Mouse (Mus musculus) kidney, adult 2 months (tissue): Measurements from ENCODE around the gene Gpr62. TPM values are rescaled to one million over a fixed set of nuclear protein-coding genes. Genes with fewer than 3 reads are reported as not detected.

ENCODE experiments used
- DNase-seq: peaks from one replicate; pipeline ENCODE4 v3.0.0; 2021
- H3K27ac ChIP-seq: fragments of 200-500 bp; 2 replicates; pipeline ENCODE4 v1.5.1; 2012; ENCODE audit warnings: low read depth, low read length, control low read depth, inconsistent platforms; ENCODE audit not compliant: insufficient read depth
- H3K27me3 ChIP-seq: fragments of 200-500 bp; replicated peaks from 2 replicates; pipeline ENCODE4 v1.6.1; 2012; ENCODE audit warnings: mild to moderate bottlenecking, moderate library complexity, low read length, inconsistent platforms; ENCODE audit not compliant: control insufficient read depth, insufficient read depth
- H3K36me3 ChIP-seq: fragments of 200-500 bp; 2 replicates; pipeline ENCODE4 v1.6.1; 2012; ENCODE audit warnings: mild to moderate bottlenecking, moderate library complexity, low read length, inconsistent platforms; ENCODE audit not compliant: control insufficient read depth, insufficient read depth
- H3K4me1 ChIP-seq: fragments of 200-500 bp; 2 replicates; pipeline ENCODE4 v1.6.1; 2011; ENCODE audit warnings: low read length; ENCODE audit not compliant: control insufficient read depth, insufficient read depth
- H3K4me3 ChIP-seq: fragments of 200-500 bp; 2 replicates; pipeline ENCODE4 v1.5.1; 2011; ENCODE audit warnings: mild to moderate bottlenecking, low read depth, low read length, control low read depth; ENCODE audit not compliant: insufficient read depth
- CTCF ChIP-seq: fragments of 200-500 bp; conservative IDR thresholded peaks from 2 replicates; pipeline ENCODE4 v1.5.1; 2011; ENCODE audit warnings: low read depth, mild to moderate bottlenecking, control low read depth, low read length, moderate library complexity, mixed read lengths; ENCODE audit not compliant: insufficient read depth, insufficient read length
- POLR2A ChIP-seq: fragments of 200-500 bp; IDR thresholded peaks from one replicate; pipeline ENCODE4 v1.6.1; 2011; ENCODE audit warnings: low read depth, low read length, control low read depth
- WGBS: fragments of 180-500 bp; shearing (Covaris S2); methylation state at CpG from one replicate; pipeline ENCODE4 v1.1.7; 2018; 5-methylcytosine and 5-hydroxymethylcytosine counted together
- polyA plus RNA-seq: library from polyadenylated mRNA; depleted of rRNA; stranded (reverse); fragments of >200 nt; gene quantifications from 2 replicates; pipeline ENCODE4 v1.2.3, GENCODE M21; 2012

Gpr62 gene
- polyA plus RNA-seq, 1 experiment = not detected

DNA sequence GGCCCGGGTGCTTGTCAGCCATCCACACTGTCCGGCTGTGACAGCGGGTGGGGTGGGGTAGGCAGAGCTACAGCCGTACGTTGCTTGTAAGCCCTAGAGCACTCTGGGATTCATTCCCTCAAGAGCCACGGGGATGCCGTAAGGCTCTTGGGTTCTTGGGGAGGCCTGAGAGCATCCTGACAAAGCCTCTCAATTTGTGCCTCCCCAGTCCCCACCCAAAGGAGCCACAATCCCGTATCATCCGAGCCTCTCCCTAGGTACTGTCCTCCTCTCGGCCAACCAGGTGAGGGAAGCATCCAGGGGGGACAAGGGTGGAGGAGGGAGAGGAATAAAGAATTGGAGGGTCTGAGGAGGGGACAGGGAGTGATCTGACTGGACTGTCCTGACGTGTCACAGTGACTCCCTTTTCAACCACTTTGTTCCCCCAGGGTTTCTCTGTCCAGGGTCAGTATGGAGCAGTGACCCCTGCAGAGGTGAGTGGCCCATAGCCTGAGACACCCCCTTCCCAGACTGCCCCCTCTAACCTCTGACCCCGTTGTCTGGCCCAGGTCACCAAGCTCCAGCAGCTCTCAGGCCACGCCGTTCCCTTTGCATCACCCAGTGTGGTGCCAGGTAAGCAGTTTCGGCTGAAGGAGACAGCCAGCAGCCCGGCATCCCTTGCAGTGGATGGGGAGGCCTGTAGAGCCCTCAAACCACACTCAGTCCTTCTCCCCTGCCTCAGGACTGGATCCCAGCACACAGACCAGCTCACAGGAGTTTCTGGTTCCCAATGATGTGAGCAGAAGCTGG is 3.9 kb downstream of the Gpr62 start:
- Histone ChIP-seq H3K27ac (no peak overlapping the region), H3K36me3 (no peaks in the 10 kb centered on the region), H3K27me3 (no peaks in the 10 kb centered on the region), H3K4me1 (no peaks in the 10 kb centered on the region), H3K4me3 (no peak overlapping the region)
- WGBS = 90% methylated on average over 16 of the region's 16 CpGs
- TF ChIP-seq POLR2A (no peak), CTCF (no peak)
- DNase-seq = no peak

DNA sequence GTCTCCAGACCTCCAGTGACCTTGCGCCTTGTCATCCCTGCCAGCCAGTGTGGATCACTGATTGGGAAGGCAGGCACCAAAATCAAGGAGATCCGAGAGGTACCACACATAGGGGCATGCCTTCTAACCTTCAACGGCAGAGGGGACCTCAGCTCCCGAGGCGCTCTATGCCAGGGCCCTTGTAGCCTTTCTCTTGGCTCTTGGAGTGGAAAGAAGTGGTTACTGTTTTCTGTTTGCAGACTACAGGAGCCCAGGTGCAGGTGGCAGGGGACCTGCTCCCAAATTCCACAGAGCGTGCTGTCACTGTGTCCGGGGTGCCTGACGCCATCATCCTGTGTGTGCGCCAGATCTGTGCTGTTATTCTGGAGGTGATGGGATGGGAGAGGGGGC is 4.7 kb downstream of the Gpr62 start:
- H3K4me1 ChIP-seq = no peaks in the 10 kb centered on the region
- no peak overlapping the region for H3K4me3 ChIP-seq
- WGBS = 88% methylated on average over 9 of the region's 9 CpGs
- no peaks in the 10 kb centered on the region for H3K36me3 ChIP-seq
- no peaks in the 10 kb centered on the region for H3K27me3 ChIP-seq
- no peak for TF ChIP-seq POLR2A
- no peak for TF ChIP-seq CTCF
- no peak for DNase-seq
- H3K27ac ChIP-seq = no peak overlapping the region

DNA sequence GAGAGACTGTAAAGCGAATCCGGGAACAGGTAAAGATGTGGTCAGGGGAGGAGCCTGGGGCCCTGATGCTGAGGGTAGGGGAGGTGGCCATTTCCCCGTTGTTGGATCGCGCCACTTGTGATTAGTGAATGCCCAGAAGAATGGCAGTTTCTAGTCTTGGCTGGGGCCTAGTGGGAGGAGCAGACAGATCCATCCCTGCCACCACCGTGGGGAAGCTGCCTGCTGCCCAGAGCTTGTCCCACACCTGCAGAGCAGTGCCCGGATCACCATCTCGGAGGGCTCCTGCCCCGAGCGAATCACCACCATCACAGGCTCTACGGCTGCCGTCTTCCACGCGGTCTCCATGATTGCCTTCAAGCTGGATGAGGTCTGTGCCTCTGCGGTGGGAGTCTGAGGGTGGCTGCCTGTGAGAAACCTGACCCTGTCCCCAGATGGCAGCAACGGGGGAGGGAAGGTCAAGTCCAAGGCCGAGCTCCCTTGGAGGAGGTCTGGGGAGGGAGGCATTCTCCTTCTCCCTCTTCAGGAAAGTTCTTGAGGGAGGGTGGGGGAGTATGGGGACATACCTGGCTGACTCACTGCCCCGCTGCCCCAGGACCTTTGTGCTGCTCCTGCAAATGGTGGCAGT is 5.2 kb downstream of the Gpr62 start:
- no peak for TF ChIP-seq POLR2A
- TF ChIP-seq CTCF = no peak
- no peak overlapping the region for H3K27ac ChIP-seq
- no peak for DNase-seq
- whole genome bisulfite sequencing = 71% methylated on average over 18 of the region's 18 CpGs
- no peaks in the 10 kb centered on the region for H3K36me3 ChIP-seq
- no peaks in the 10 kb centered on the region for H3K27me3 ChIP-seq
- H3K4me3 ChIP-seq = no peak overlapping the region
- H3K4me1 ChIP-seq = no peaks in the 10 kb centered on the region

DNA sequence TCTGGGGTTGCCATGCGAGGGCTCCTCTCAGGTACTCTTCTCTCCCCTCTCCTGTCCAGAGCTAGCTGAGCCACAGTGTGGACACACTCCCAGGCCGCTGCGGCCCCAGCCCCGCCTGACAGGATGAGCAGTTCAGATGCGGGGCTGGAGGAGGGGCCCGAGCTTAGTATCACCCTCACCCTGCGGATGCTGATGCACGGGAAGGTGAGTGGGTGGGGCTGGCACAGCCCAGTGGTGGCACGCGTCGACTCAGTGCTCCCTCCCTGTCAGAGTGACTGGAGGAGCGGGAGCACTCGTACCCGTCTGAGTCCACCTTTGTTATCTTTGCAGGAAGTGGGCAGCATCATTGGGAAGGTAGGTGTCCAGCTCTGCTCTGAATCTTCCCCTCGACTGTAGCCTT is 5.8 kb downstream of the Gpr62 start:
- Histone ChIP-seq H3K27ac (no peak overlapping the region), H3K27me3 (no peaks in the 10 kb centered on the region), H3K36me3 (no peaks in the 10 kb centered on the region), H3K4me3 (no peak overlapping the region), H3K4me1 (no peaks in the 10 kb centered on the region)
- WGBS = 70% methylated on average over 15 of the region's 15 CpGs
- TF ChIP-seq POLR2A (no peak), CTCF (no peak)
- no peak for DNase-seq

DNA sequence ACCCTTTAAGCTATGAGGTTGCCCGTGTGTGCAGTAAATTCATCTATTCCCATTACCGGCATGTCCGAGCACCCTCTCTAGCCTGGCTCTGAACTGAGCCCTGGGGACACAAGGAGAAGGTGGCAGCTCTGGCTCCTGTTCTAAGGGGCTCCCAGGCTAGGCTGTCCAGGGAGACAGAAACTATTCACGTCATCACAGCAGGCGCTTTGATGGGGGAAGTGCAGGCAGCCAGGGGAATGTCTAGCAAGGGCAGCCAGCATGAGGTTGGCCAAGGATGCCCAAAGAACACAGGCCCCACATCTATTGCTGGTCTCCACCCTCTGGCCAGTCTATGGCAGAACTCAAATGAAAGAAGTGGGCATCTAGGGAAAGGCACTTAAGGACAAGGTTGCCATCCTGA is 7.8 kb downstream of the Gpr62 start:
- Histone ChIP-seq H3K4me1 (peaks cover 6% of the 10 kb centered on the region; the same call in 1 of the 2 replicates), H3K36me3 (no peaks in the 10 kb centered on the region), H3K27ac (no peak overlapping the region), H3K4me3 (no peak overlapping the region), H3K27me3 (no peaks in the 10 kb centered on the region)
- TF ChIP-seq POLR2A = no peak
- TF ChIP-seq CTCF = no peak
- 79% methylated on average over 5 of the region's 5 CpGs for WGBS
- DNase-seq = no peak

DNA sequence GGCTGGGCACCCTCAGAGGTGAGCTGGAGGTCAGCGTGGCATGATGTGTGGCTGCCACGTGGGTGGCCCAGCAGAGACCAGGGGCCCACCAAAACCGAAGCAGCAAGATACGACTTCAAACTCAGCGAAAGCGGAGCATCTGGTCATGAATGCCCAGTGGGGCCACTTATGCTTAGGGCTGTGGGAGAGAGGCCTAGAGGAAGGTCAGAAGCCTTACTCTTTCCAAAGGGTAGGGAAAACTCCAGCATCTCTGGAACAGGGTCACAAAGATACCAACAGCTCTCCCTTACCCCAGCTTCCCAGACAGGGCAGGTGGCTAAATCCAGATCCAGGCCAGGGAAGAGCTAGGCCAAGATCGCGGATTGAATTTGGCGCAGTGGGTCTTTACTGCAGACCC is 8.6 kb downstream of the Gpr62 start:
- no peaks in the 10 kb centered on the region for H3K27me3 ChIP-seq
- H3K4me3 ChIP-seq = no peak overlapping the region
- H3K36me3 ChIP-seq = no peaks in the 10 kb centered on the region
- no peak overlapping the region for H3K27ac ChIP-seq
- peaks cover 10% of the 10 kb centered on the region for H3K4me1 ChIP-seq
- WGBS = 79% methylated on average over 9 of the region's 9 CpGs
- TF ChIP-seq POLR2A (no peak), CTCF (no peak)
- DNase-seq = no peak

DNA sequence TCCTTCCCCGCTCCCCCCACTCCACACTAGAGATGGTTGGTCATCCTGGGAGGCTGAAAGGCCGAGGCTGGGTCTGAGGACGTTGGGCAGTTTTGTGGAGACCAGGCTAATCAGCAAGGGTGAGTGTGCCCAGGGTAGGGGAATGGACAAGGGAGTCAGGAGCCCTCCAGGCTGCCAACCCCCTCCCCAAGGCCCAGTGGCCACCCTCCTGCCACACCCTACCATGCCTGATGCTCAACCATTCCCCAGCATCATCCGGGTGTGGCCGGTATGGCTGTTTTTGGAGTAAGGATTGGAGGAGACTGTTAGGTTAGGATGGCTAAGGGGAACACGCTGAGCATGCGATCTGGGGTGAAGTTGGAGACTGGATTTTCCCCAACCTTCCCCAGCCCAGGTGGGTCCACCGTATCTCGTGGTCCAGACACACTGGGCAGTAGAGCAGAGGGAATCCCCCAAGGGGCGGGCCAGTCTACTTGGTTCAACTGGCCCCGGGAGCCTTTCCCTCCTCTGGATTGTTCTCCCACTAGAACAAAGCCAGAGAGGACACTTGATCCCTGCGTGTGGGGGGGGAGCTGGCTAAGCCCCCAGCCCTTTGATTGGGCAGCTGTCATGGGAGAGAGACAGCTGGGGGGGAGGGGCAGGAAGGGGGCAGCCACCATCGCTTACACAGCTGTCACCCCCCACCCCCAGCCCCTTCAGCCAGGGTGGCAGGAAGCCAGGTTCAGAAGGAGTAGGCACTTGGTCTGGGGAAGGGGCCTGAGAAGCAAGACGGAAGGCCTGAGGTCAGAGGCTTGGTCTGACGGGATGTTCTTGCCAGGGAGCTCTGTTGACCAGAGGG is 9.2 kb downstream of the Gpr62 start:
- no peaks in the 10 kb centered on the region for H3K36me3 ChIP-seq
- TF ChIP-seq CTCF (no peak), POLR2A (no peak)
- H3K4me3 ChIP-seq = no peak overlapping the region
- H3K4me1 ChIP-seq = peaks cover 10% of the 10 kb centered on the region
- no peaks in the 10 kb centered on the region for H3K27me3 ChIP-seq
- 66% methylated on average over 15 of the region's 15 CpGs for WGBS
- DNase-seq = no peak
- H3K27ac ChIP-seq = no peak overlapping the region
